Mouse (Mus musculus) midbrain, embryonic 10.5 days (tissue): Measurements from ENCODE around the gene Olfr1352. TPM values are rescaled to one million over a fixed set of nuclear protein-coding genes. Genes with fewer than 3 reads are reported as not detected.
"Not testable (repeated sequence)": the region's sequence is repeated elsewhere in the genome, so short reads cannot be mapped to it uniquely, and the experiment has no call there.

Source experiments
- DNase-seq: peaks from one replicate; pipeline ENCODE4 v3.0.0-alpha.2; 2017; ENCODE audit warnings: low spot score
- H3K27ac ChIP-seq: fragments of 300-500 bp; sonication (generic); replicated peaks from 2 replicates; pipeline ENCODE4 v1.5.1; 2016; ENCODE audit warnings: mild to moderate bottlenecking
- H3K27me3 ChIP-seq: fragments of 300-500 bp; sonication (generic); 2 replicates; pipeline ENCODE4 v1.6.1; 2016; ENCODE audit warnings: low read depth, mild to moderate bottlenecking; ENCODE audit not compliant: poor library complexity, severe bottlenecking
- H3K36me3 ChIP-seq: fragments of 300-500 bp; sonication (generic); 2 replicates; pipeline ENCODE4 v1.6.1; 2016; ENCODE audit warnings: mild to moderate bottlenecking, moderate library complexity
- H3K4me1 ChIP-seq: fragments of 300-500 bp; sonication (generic); 2 replicates; pipeline ENCODE4 v1.6.1; 2016
- H3K4me3 ChIP-seq: fragments of 300-500 bp; sonication (generic); 2 replicates; pipeline ENCODE4 v1.5.1; 2016; ENCODE audit warnings: mild to moderate bottlenecking, moderate library complexity
- H3K9me3 ChIP-seq: fragments of 300-500 bp; sonication (generic); replicated peaks from 2 replicates; pipeline ENCODE4 v1.6.1; 2016; ENCODE audit warnings: mild to moderate bottlenecking
- WGBS: fragments of 180-500 bp; shearing (Covaris S2); methylation state at CpG from one replicate; pipeline ENCODE4 v1.1.7; 2016; 5-methylcytosine and 5-hydroxymethylcytosine counted together
- polyA plus RNA-seq: library from polyadenylated mRNA; unstranded; fragments of >200 nt; fragmentation: Nextera tagmentation; extraction: Ambion mirVana; gene quantifications from 2 replicates; pipeline ENCODE4 v1.2.1, GENCODE M21; 2016

The Olfr1352 gene
- polyA plus RNA-seq: not detected in 2 replicates

- Histone ChIP-seq H3K4me3 (no peak within 1 kb of the TSS), H3K9me3 (no peaks in the 10 kb centered on the region), H3K36me3 (no peaks in the 10 kb centered on the region), H3K4me1 (no peaks in the 10 kb centered on the region), H3K27me3 (no peaks in the 10 kb centered on the region), H3K27ac (no peak within 1 kb of the TSS)
- no peak for DNase-seq
These were observed at the start of gene Olfr1352 for GRCm38 (mm10) chr10:78980750-78981149. Olfr1352 (plus strand) TSS chr10:78981050.

- not testable (repeated sequence) for H3K27ac ChIP-seq, H3K36me3 ChIP-seq, DNase-seq, H3K27me3 ChIP-seq, H3K4me3 ChIP-seq, H3K4me1 ChIP-seq, H3K9me3 ChIP-seq
- WGBS: 94% methylated on average over 1 of the region's 1 CpGs
These were observed 30.5 kb upstream of the Olfr1352 start, which contains the start of gene Olfr8 for GRCm38 (mm10) chr10:78950336-78950735. Olfr8 (plus strand) TSS chr10:78950636.

GRCm38 (mm10) chr10:78963009-78963408 is 17.8 kb upstream of the Olfr1352 start, which contains the start of gene Olfr1353:
Olfr1353 (plus strand) TSS chr10:78963309.
- not testable (repeated sequence) for H3K27ac ChIP-seq, H3K4me3 ChIP-seq, H3K27me3 ChIP-seq, H3K36me3 ChIP-seq, DNase-seq, H3K4me1 ChIP-seq, H3K9me3 ChIP-seq

- H3K9me3 ChIP-seq: peaks cover 4% of the 10 kb centered on the region; the same call in 1 of the 2 replicates
- H3K4me1 ChIP-seq: no peaks in the 10 kb centered on the region
- H3K27me3 ChIP-seq: no peaks in the 10 kb centered on the region
- no peak for DNase-seq
- 76% methylated on average over 1 of the region's 1 CpGs for WGBS
- no peak within 1 kb of the TSS for H3K4me3 ChIP-seq
- no peak within 1 kb of the TSS for H3K27ac ChIP-seq
- H3K36me3 ChIP-seq: no peaks in the 10 kb centered on the region
These were observed 31.3 kb downstream of the Olfr1352 start, which contains the start of gene Olfr1351 for GRCm38 (mm10) chr10:79012172-79012571. Olfr1351 (plus strand) TSS chr10:79012472.

GRCm38 (mm10) chr10:79028441-79028840 is 47.6 kb downstream of the Olfr1352 start, which contains the start of gene Olfr57:
Olfr57 (plus strand) TSS chr10:79028741.
- H3K4me3 ChIP-seq: no peak within 1 kb of the TSS
- no peaks in the 10 kb centered on the region for H3K4me1 ChIP-seq
- no peak for DNase-seq
- H3K27me3 ChIP-seq: no peaks in the 10 kb centered on the region
- H3K9me3 ChIP-seq: peaks cover 8% of the 10 kb centered on the region; the same call in 1 of the 2 replicates
- H3K27ac ChIP-seq: no peak within 1 kb of the TSS
- H3K36me3 ChIP-seq: no peaks in the 10 kb centered on the region

Other genes starting within 250 kb of the Olfr1352 start
- not detected in 2 replicates for gene Ccdc105, start 228.0 kb upstream of the Olfr1352 start, polyA plus RNA-seq
- gene Slc1a6, start 200.6 kb upstream of the Olfr1352 start, polyA plus RNA-seq: 1.7 and 2.0 TPM in 2 replicates
- gene Olfr1356, start 128.9 kb upstream of the Olfr1352 start, polyA plus RNA-seq: not detected in 2 replicates
- not detected in 2 replicates for gene Olfr1355, start 105.5 kb upstream of the Olfr1352 start, polyA plus RNA-seq
- gene Olfr1354, start 67.9 kb upstream of the Olfr1352 start, polyA plus RNA-seq: not detected in 2 replicates
- gene Olfr8, start 30.4 kb upstream of the Olfr1352 start, polyA plus RNA-seq: not detected in 2 replicates
- not detected in 2 replicates for gene Olfr1353, start 17.7 kb upstream of the Olfr1352 start, polyA plus RNA-seq
- gene Olfr1351, start 31.4 kb downstream of the Olfr1352 start, polyA plus RNA-seq: not detected in 2 replicates
- gene Olfr57, start 47.7 kb downstream of the Olfr1352 start, polyA plus RNA-seq: 0.07 and 0.19 TPM in 2 replicates
- gene 2610008E11Rik, start 116.5 kb downstream of the Olfr1352 start, polyA plus RNA-seq: 29.1 and 35.7 TPM in 2 replicates
- gene Vmn2r80, start 167.7 kb downstream of the Olfr1352 start, polyA plus RNA-seq: not detected in 2 replicates